Mouse (Mus musculus) myocyte (in vitro differentiated cells): ENCODE data around the gene Mgat4a. TPM values are rescaled to one million over a fixed set of nuclear protein-coding genes. Genes with fewer than 3 reads are reported as not detected.

Source experiments
- H3K27me3 ChIP-seq: one replicate; pipeline ENCODE4 v1.6.1; 2011; ENCODE audit not compliant: control insufficient read depth, insufficient read depth, insufficient read length
- H3K36me3 ChIP-seq: one replicate; pipeline ENCODE4 v1.6.1; 2011; ENCODE audit not compliant: control insufficient read depth, insufficient read depth
- H3K4me2 ChIP-seq: one replicate; pipeline ENCODE4 v1.6.1; 2011; ENCODE audit warnings: low read depth, control low read depth
- H3K4me3 ChIP-seq: one replicate; pipeline ENCODE4 v1.5.1; 2011; ENCODE audit warnings: mild to moderate bottlenecking, control low read depth, moderate library complexity
- H3K79me2 ChIP-seq: one replicate; pipeline ENCODE4 v1.6.1; 2011; ENCODE audit not compliant: control insufficient read depth, insufficient read depth
- H3ac ChIP-seq: one replicate; pipeline ENCODE4 v1.6.1; 2011; ENCODE audit not compliant: control insufficient read depth, insufficient read length
- CEBPB ChIP-seq: IDR thresholded peaks from 2 replicates; pipeline ENCODE4 v1.6.1; 2011; ENCODE audit warnings: mild to moderate bottlenecking, moderate library complexity; ENCODE audit not compliant: poor library complexity, insufficient read depth, severe bottlenecking
- E2F4 ChIP-seq: IDR thresholded peaks from one replicate; pipeline ENCODE4 v1.6.1; 2011; ENCODE audit warnings: mild to moderate bottlenecking, control low read depth, moderate library complexity; ENCODE audit not compliant: insufficient read depth
- MAX ChIP-seq: IDR thresholded peaks from one replicate; pipeline ENCODE4 v1.6.1; 2011; ENCODE audit warnings: low read depth, mild to moderate bottlenecking, control low read depth
- MYOD1 ChIP-seq, 3 experiments: IDR thresholded peaks; one replicate each; pipeline ENCODE4 v1.6.1; 2011; ENCODE audit warnings: control low read depth in 2 of 3, low read depth in 2 of 3, mild to moderate bottlenecking in 2 of 3, moderate library complexity in 1 of 3; ENCODE audit not compliant: insufficient read length in 2 of 3, control insufficient read depth in 1 of 3
- MYOG ChIP-seq, 3 experiments: IDR thresholded peaks; one replicate each; pipeline ENCODE4 v1.6.1; 2011; ENCODE audit warnings: control low read depth in 2 of 3, low read depth in 2 of 3, mild to moderate bottlenecking in 2 of 3; ENCODE audit not compliant: insufficient read length in 2 of 3, control insufficient read depth in 1 of 3, insufficient read depth in 1 of 3
- POLR2A ChIP-seq: IDR thresholded peaks from one replicate; pipeline ENCODE4 v1.6.1; 2011; ENCODE audit warnings: low read depth, mild to moderate bottlenecking, control low read depth, moderate library complexity; ENCODE audit not compliant: insufficient read length
- POLR2AphosphoS2 ChIP-seq: IDR thresholded peaks from one replicate; pipeline ENCODE4 v1.6.1; 2011; ENCODE audit warnings: low read depth, control low read depth; ENCODE audit not compliant: insufficient read length
- REST ChIP-seq: IDR thresholded peaks from one replicate; pipeline ENCODE4 v1.6.1; 2011; ENCODE audit warnings: mild to moderate bottlenecking, control low read depth, moderate library complexity; ENCODE audit not compliant: insufficient read depth, insufficient read length
- SRF ChIP-seq: IDR thresholded peaks from one replicate; pipeline ENCODE4 v1.6.1; 2011; ENCODE audit warnings: low read depth; ENCODE audit not compliant: control insufficient read depth, insufficient read length
- TCF12 ChIP-seq: IDR thresholded peaks from one replicate; pipeline ENCODE4 v1.6.1; 2011; ENCODE audit warnings: mild to moderate bottlenecking, control low read depth; ENCODE audit not compliant: poor library complexity, insufficient read depth, severe bottlenecking
- TCF3 ChIP-seq: IDR thresholded peaks from one replicate; pipeline ENCODE4 v1.6.1; 2011; ENCODE audit warnings: low read depth, control low read depth; ENCODE audit not compliant: insufficient read length
- USF1 ChIP-seq: IDR thresholded peaks from one replicate; pipeline ENCODE4 v1.6.1; 2011; ENCODE audit warnings: low read depth, mild to moderate bottlenecking, control low read depth, moderate library complexity
- polyA plus RNA-seq: library from polyadenylated mRNA; unstranded; fragments of >200 nt; fragmentation: generic; extraction: Trizol; gene quantifications from one replicate; pipeline ENCODE4 v1.2.1, GENCODE M21; 2012; ENCODE audit warnings: missing spikeins

The Mgat4a gene
- polyA plus RNA-seq, 1 experiment: 0.01 TPM

- Histone ChIP-seq H3K4me2 (no peak overlapping the region), H3K27me3 (peaks cover under 1% of the 10 kb centered on the region), H3K79me2 (no peaks in the 10 kb centered on the region), H3K4me3 (no peak overlapping the region), H3ac (no peak overlapping the region), H3K36me3 (no peaks in the 10 kb centered on the region)
- TF ChIP-seq MYOD1 (IDR thresholded peaks at IDR 0.05; ENCODE audit: control insufficient read depth in 1 of 3, insufficient read length in 2 of 3, low read depth in 2 of 3) (no peak), POLR2A (no peak), E2F4 (no peak), MYOG (IDR thresholded peaks at IDR 0.05; ENCODE audit: control insufficient read depth in 1 of 3, insufficient read depth in 1 of 3, insufficient read length in 2 of 3, low read depth in 2 of 3) (no peak), CEBPB (no peak), TCF12 (no peak), REST (no peak), USF1 (no peak), MAX (no peak), SRF (no peak), POLR2AphosphoS2 (no peak), TCF3 (no peak)
Measured at GRCm38 (mm10) chr1:37496591-37497280, 44.1 kb downstream of the Mgat4a start.

GRCm38 (mm10) chr1:37495698-37496321 is 45.0 kb downstream of the Mgat4a start:
- H3ac ChIP-seq: no peak overlapping the region
- peaks cover 4% of the 10 kb centered on the region for H3K27me3 ChIP-seq
- H3K79me2 ChIP-seq: no peaks in the 10 kb centered on the region

DNA sequence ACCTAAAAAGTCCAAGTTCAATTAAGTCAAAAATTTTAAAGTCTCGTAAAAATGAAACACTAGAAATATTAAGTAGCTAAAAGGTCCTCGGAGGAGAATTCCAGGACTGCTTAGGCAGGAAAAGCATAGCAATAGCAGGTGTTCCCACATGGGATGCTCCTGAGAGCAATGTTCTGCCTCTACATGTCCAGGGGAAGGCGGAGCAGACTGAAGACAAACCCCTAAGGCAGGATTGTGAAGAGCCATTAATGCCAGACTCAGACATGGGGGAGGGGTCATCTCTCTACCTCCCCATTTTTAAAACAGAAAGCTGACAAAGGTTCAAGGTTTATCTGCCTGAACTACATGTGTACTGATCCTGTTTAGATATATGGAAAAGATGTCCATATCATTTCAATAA is 45.7 kb downstream of the Mgat4a start:
- H3K79me2 ChIP-seq: no peaks in the 10 kb centered on the region
- H3ac ChIP-seq: no peak overlapping the region
- no peak overlapping the region for H3K4me3 ChIP-seq
- no peak overlapping the region for H3K4me2 ChIP-seq
- no peak for TF ChIP-seq E2F4
- TF ChIP-seq POLR2A: no peak
- no peak for TF ChIP-seq MAX
- TF ChIP-seq MYOD1 (IDR thresholded peaks at IDR 0.05; ENCODE audit: control insufficient read depth in 1 of 3, insufficient read length in 2 of 3, low read depth in 2 of 3): no peak
- TF ChIP-seq CEBPB: no peak
- no peak for TF ChIP-seq TCF12
- no peak for TF ChIP-seq SRF
- no peak for TF ChIP-seq REST
- TF ChIP-seq MYOG (IDR thresholded peaks at IDR 0.05; ENCODE audit: control insufficient read depth in 1 of 3, insufficient read depth in 1 of 3, insufficient read length in 2 of 3, low read depth in 2 of 3): no peak
- no peak for TF ChIP-seq TCF3
- TF ChIP-seq POLR2AphosphoS2: no peak
- no peak for TF ChIP-seq USF1
- no peaks in the 10 kb centered on the region for H3K36me3 ChIP-seq
- peaks cover 4% of the 10 kb centered on the region for H3K27me3 ChIP-seq

More at GRCm38 (mm10) chr1:37495698-37496321, 45.0 kb downstream of the Mgat4a start:
- TF ChIP-seq POLR2A (no peak), MYOD1 (IDR thresholded peaks at IDR 0.05; ENCODE audit: control insufficient read depth in 1 of 3, insufficient read length in 2 of 3, low read depth in 2 of 3) (no peak), MYOG (IDR thresholded peaks at IDR 0.05; ENCODE audit: control insufficient read depth in 1 of 3, insufficient read depth in 1 of 3, insufficient read length in 2 of 3, low read depth in 2 of 3) (no peak), MAX (no peak)
- H3K4me2 ChIP-seq: no peak overlapping the region
- no peak overlapping the region for H3K4me3 ChIP-seq
- no peaks in the 10 kb centered on the region for H3K36me3 ChIP-seq

- H3ac ChIP-seq: no peak overlapping the region
- H3K79me2 ChIP-seq: no peaks in the 10 kb centered on the region
- H3K27me3 ChIP-seq: peaks cover 4% of the 10 kb centered on the region
- no peak overlapping the region for H3K4me2 ChIP-seq
- no peak overlapping the region for H3K4me3 ChIP-seq
- TF ChIP-seq TCF3 (no peak), MYOG (IDR thresholded peaks at IDR 0.05; ENCODE audit: control insufficient read depth in 1 of 3, insufficient read depth in 1 of 3, insufficient read length in 2 of 3, low read depth in 2 of 3) (no peak), TCF12 (no peak), E2F4 (no peak), SRF (no peak), POLR2AphosphoS2 (no peak), USF1 (no peak), CEBPB (no peak)
- H3K36me3 ChIP-seq: no peaks in the 10 kb centered on the region
Measured at GRCm38 (mm10) chr1:37491672-37492071, 49.1 kb downstream of the Mgat4a start.

GRCm38 (mm10) chr1:37490691-37491212 is 50.1 kb downstream of the Mgat4a start:
- no peak overlapping the region for H3K4me2 ChIP-seq
- no peaks in the 10 kb centered on the region for H3K36me3 ChIP-seq
- H3ac ChIP-seq: no peak overlapping the region
- TF ChIP-seq MYOG (IDR thresholded peaks at IDR 0.05; ENCODE audit: control insufficient read depth in 1 of 3, insufficient read depth in 1 of 3, insufficient read length in 2 of 3, low read depth in 2 of 3) (no peak), TCF12 (no peak), REST (no peak), MAX (no peak), E2F4 (no peak), USF1 (no peak), CEBPB (no peak), POLR2A (no peak), TCF3 (no peak), SRF (no peak), MYOD1 (IDR thresholded peaks at IDR 0.05; ENCODE audit: control insufficient read depth in 1 of 3, insufficient read length in 2 of 3, low read depth in 2 of 3) (no peak), POLR2AphosphoS2 (no peak)
- H3K4me3 ChIP-seq: no peak overlapping the region
- H3K79me2 ChIP-seq: no peaks in the 10 kb centered on the region
- peaks cover 4% of the 10 kb centered on the region for H3K27me3 ChIP-seq
